Mouse (Mus musculus): ENCODE measurements around the gene Avpr2. TPM values are rescaled to one million over a fixed set of nuclear protein-coding genes. Genes with fewer than 3 reads are reported as not detected.

The Avpr2 gene
- total RNA-seq (2021), result not detected
- long read RNA-seq, experiment 1, result 0 reads
- long read RNA-seq, experiment 2, result 0 reads

DNA sequence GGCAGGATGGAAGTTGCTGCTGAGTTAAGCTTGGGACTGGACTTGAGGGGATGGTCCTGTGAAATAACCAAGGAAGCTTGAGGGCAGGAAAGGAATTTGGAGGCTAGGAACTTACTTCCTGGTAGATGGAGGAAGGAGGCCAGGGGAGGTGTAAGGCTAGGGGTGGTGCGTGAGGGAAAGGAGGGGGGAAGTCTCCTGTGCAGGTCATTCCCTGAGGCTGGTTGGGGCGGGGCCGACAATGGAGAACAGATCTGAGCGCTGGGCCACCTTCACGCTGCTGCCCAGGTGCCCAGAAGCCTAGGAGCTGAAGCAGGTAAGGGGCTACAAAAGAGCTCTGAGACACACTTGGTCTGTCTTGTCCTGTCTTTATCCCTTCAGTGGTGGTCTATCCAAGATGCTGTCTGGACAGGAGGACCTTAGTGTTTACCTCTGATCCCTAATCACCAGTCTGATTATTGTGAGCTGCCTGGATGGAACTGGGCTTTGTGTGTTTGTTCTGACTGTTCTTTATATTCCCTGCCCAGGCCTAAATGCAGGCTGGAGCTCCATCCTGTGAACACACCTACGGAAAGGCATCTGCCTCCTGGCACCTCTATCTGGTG, at the start of gene Avpr2:
Avpr2 (plus strand) TSS at position 552 of the 602 bp plus-strand sequence.
- DNase-seq (ENCODE audit: low spot score in 2 of 2), result no peak

DNA sequence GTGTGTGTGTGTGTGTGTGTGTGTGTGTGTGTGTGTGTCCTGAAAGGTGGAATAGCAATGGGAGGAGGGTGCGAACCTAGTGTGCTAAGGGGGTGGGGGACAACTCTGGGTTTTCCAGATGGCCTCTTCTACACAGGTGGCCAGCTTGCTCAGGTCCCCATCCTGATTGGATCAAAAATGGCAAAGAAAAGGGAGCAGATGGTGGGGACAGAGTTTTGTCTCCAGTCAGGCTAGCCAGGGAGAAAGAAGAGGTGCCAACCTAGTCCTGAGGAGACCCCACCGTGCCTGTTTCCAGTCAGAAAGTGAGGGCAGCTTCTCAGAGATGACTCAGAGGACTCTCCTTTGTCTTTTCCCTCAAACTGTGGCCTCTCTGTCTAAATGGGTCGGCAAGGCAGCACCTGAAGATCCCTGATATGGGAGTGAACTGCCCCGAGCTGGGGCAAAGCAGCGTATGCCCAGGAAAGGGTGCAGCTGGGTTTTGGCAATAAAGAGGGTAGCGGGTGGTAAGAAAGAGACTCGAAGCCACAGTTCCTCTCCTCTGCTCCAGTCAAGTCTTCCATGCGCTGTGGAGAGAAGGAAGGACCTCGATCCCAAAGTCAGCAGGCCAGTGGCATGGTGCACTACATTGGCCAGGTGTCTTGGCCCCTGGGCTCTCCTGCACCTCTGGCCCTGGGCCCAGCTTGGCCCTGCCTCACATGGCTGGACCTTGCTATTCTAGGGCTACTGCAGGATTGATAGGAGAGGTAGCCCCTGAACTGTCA, 37.4 kb upstream of the Avpr2 start:
- DNase-seq (ENCODE audit: low spot score in 2 of 2), result no peak

DNA sequence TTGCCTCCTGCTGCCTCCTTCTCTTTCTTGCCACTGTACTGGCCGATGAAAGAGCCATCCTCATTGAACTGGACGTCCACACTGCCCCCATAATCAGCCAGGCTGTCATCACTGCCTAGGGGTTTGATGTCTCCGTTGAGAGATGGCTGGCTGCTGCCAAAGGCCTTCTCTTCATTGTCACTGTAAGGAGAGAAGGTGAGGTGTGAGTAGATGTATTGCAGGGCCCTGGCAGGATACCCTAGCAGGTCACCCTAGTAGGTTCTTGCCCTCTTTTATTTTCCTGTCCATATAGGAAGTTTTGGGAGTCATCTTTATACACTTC, 36.9 kb upstream of the Avpr2 start:
- DNase-seq (ENCODE audit: low spot score in 2 of 2), result no peak

DNA sequence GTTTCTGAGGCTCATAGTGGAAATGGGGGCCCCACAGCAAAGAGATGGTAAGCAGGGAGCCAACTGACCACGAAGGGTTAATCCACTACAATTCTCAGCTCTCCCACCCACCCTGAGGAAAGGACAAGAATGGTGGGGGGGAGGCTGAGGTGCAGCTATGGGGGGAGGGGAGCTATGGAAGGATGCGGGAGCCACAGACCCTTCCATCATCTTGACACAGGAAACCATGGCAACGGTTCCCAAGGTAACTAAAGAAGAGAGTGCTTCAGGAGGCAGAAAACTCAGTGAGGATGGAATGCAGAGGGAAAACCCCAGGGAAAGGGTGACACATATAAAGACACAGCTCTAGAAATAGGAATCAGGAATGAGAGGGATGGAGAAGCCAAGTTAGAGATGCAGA, 27.2 kb upstream of the Avpr2 start:
- no peak for DNase-seq (ENCODE audit: low spot score in 2 of 2)

DNA sequence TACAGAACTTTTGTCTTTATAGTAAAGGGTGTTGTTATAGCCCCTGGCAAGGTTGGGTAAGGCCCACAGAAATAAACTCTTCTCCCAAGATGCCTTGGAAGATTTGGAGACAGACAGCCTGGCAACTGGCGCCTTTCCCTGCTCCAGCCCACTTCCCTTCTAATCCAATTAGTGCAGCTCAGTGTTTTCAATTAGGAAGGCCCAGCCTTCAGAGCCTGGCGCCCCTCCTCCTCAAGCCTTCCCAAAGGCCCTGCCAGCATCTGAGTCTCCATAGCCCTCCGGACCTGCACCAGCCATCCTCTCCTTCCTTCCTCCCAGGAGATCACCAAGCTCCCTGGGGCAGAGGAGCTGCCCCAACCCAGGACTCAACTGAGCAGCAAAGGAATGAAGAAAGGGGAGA, 24.6 kb upstream of the Avpr2 start:
- DNase-seq (ENCODE audit: low spot score in 2 of 2), result no peak

DNA sequence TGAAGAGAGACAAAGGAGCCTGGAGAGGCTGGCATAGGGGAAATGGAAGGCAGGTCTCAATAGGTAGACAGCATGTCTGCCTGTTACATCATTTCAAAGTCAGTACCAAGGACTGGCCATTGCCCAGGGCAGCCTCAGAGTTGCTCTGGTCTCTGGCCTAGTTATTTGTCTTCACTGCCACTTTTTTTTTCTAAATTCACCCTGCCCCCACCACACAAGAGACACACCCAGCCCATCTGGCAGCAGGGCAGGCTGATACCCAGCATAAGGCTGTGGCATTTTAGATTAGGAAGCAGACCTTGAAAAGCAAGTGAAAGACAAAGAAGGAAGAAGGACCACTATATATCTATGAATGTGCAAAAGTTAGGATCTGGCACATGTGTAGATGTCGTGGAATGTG, 24.1 kb upstream of the Avpr2 start:
- no peak for DNase-seq (ENCODE audit: low spot score in 2 of 2)

DNA sequence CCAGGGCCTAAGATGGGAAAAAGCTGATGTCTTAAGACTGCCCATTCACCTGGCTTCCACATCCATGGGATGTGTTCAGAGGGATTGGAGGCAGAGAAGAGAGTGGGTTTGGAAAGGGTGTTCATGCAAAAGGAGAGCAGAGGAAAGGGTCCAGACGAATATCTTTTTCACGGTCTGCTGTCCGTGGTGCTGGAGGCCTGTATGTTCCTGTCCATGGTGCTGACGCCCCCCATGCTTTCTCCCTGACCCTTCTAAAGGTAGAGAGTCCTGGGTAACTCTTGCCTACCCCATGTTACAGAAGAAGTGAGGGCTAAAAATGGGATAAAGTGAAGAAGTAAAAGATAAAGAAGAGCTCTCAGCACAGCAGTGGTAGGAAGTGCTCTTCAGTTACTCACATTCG, 22.6 kb upstream of the Avpr2 start:
- DNase-seq (ENCODE audit: low spot score in 2 of 2), result no peak

DNA sequence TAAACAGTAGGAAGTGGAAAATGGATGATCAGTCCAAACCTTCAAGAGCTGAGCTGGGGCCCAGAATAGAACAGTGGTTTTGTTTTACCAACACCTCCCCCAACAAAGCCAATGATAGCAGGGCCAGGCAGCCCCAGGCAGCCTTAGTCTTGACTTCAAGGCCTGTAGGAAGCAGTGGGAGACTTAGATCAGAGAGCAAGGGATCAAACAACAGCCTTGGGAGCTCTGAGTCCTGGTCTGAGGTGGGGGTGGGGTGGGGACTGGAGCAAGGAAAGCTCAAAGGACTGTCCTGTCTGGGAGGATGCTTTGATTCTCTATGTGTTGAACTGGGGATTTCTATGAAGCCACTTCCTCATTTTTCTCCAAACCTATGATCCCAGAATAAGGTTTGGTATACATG, 20.4 kb upstream of the Avpr2 start:
- no peak for DNase-seq (ENCODE audit: low spot score in 2 of 2)

DNA sequence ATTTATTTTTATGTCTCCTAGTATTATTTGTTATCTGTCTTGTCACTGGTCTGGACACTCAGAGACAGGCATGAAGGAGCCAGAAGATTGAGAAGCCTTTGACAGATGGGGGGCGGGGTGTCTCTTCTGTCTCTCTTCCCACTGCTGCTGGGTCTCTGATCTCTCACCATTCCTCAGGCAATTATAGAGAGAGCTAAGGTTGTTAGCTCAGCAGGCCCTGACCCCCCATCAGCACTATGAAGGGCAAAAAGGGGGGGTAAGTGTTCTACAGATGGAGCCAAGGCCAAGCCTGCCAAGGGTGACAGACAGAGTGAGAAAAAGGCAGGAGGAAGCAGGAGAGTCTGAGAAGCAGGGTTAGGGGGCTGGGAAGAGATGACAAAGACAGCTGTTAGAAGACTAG, 19.9 kb upstream of the Avpr2 start:
- DNase-seq (ENCODE audit: low spot score in 2 of 2), result no peak

DNA sequence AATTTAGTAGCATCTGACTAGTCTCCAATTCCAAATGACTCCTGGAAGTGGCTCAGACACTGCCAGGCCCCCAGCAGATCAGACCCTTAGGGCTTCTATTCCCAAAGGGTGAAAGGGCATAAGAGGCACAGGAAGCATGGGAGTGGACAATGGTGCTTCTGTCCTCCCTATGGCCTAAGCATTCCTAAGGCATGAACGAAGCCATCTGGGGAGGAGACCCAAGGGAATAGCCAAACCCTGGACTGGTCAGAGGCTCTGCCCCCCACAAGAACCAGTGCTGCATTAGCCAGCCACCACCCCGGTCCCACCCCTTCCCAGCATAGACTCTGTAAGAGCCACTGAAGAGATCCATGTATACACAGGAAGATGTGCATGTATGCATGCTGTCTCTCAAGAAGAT, 16.0 kb upstream of the Avpr2 start:
- DNase-seq (ENCODE audit: low spot score in 2 of 2), result no peak

DNA sequence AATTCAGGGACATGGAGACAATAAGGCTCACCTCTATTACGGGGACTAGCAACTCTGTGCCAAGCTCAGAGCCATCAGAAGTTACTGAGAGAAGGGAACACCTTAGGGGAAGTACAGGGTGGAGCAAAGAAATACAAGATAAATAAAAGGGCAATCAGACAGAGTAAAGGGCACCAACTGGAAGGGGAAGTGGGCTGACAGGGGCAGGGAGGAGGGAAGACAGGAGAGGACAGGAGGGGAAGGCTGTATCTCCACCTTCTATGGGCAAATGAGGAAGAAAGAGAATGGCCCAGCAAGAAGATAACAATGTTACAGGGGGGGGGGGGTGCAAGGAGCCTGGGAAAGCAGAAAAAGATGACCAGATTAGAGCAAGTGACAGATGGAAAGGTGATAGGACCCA, 14.9 kb upstream of the Avpr2 start:
- no peak for DNase-seq (ENCODE audit: low spot score in 2 of 2)

DNA sequence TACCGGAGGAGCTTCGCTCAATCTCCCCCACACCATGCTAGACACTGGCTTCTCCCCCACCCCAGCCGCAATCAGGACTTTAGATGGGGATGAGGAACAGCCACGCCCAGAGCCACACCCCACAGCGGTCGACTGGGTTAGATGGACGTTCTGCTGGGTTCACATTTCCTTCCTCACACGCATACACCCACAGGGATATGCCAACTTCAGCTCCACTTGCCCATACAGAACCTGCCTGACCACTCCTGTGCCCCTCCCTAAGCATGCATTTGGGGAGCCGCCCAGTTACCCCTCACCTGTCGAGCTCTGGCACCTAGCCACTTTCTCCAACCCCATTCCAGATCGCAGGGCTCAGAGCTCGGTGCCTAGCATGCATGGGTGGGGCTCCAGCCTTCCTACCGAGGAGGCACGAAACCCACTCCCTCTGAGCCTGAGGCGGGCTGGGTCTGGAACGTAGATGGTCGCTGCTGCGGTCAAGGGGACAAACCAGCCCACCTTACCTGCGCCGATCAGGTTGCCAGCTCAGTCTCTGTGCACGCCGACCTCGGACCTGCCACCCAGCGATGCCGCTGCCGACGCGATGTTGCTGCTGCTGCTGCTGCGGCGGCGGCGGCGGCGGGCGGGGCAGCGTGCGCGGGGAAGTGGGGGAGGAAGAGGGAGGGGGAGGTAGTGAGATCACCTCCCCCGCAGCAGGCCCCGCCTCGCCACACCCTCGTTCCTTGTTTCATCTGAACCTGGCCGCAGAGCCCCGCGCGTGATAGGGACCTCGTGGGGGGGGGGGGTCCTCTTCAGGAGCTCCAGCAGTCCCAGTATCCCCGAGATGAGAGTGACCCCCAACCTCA, 11.5 kb upstream of the Avpr2 start:
- DNase-seq (ENCODE audit: low spot score in 2 of 2), result peak in 1 of 2 experiments; percentile 23

DNA sequence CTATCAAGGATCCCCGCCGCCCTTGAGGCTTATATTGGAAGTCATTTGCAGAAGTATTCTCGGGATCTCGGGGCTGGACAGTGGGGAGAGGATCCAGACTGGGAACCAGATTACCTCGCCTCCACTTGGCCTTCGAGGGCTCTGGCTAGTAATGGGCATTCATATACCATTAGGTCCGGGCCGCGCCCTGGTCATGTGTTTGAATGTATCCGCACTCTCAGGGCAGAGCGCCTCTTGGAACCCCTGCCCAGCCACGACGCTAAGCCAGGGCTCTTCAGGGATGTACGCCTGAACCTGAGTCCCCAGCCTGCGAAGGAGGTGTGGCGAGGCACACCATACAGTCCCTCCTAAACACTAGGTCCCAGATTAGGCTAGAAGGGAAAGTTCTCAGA, 10.9 kb upstream of the Avpr2 start:
- no peak for DNase-seq (ENCODE audit: low spot score in 2 of 2)

DNA sequence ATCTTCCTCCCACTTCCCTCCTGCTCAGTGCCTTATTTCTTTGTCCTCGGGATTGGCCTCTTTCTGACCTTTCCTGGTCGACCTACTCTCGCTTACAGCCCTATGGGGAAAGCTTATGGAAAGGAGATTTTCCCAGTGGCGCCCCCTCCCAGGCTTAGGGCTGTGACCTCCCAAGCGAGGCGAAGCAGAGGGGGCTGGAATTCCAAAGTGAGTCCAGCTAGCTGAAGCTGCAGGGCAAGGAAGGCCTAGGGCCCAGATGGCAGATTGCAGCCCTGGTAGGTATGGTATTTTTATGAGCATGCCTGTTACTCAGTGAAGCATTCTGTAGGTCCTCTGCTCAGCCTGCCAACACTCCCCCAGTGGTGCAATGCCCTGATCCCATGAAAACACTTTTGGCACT, 10.4 kb upstream of the Avpr2 start:
- DNase-seq (ENCODE audit: low spot score in 2 of 2), result no peak

DNA sequence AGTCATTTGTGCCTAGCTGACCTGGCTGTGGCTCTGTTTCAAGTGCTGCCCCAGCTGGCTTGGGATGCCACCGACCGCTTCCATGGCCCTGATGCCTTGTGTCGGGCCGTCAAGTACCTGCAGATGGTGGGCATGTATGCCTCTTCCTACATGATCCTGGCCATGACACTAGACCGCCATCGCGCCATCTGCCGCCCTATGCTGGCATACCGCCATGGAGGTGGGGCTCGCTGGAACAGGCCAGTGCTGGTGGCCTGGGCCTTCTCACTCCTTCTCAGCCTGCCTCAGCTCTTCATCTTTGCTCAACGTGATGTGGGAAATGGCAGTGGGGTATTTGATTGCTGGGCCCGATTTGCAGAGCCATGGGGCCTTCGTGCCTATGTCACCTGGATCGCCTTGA, 931 bp downstream of the Avpr2 start:
- DNase-seq (ENCODE audit: low spot score in 2 of 2), result no peak

DNA sequence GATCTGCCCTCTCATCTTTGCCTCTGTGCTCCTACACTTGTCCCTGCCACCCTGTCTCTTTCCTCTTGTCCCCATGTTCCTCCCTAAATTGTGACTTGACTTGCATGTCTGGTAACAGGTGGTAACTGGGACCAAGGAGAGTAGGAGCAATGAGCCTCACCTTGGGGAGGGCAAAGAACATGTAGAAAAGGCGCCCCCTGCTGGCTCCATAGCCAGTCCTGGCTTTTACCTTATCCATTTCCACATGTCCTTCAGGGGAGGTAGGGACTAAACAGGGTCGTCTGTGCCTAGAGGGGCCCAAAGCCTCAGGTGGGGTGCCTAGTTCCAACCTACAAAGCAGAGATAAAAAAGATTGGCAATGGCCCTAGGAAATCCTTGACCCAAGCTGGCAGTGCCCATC, 3.8 kb downstream of the Avpr2 start, which contains the start of gene L1cam:
L1cam (minus strand) TSS at position 387 of the 400 bp plus-strand sequence.
- DNase-seq (ENCODE audit: low spot score in 2 of 2), result peak; percentile 36 to 65

DNA sequence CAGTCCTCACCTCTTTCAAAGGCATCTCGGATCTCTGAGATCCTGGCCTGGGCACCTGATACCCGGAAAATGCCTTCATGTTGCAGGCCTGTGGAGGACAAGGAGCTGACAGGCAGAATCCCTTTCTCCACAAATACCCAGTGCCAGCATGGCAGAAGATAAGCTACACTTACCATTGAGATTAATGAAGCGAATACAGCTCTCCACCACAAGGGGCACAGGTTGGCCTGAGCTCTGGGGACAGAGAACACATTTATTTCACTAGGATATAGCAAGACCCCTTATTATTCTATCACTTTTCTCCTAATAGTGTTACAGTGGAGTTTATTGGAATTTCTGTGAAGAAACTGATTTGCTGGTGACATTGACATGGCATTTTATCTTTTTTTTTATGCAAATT, 6.1 kb downstream of the Avpr2 start:
- DNase-seq (ENCODE audit: low spot score in 2 of 2), result no peak

DNA sequence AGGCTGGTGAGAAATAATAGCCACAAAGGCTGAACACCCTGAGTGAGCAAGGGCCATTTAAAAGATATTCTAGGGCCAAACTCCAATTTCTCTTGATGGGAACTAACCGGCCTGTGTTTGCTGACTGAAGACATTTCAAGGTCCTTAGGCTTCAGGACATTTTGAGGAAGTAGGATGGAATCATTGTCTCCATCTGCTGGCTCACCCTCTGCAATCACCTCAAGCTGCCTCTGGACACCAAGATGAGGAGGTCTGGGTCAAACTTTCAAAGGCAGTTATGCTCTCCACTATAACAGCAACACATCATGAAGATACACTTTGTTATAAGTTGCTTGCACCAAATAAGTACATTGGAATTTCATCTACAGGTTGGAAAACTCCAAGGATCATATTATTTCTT, 18.1 kb downstream of the Avpr2 start:
- no peak for DNase-seq (ENCODE audit: low spot score in 2 of 2)

DNA sequence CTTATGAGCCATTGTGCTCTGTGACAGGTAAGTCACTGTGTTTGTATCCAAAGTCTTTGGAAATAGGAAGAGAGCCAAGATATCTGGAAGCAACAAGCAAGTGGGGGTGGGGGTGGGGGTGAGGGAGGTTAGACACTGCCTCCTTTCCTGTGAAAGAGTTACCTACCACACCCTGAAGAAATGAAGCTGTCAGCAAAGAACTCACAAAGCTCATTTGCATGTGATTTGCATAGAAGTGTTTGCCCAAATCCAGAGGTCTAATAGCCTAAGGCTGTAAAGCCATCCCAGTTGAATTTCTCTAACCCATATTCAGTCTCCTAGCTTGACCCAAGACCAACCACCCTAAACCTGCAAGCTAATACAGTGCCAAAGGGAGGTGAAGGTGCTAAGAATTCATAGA, 18.5 kb downstream of the Avpr2 start:
- DNase-seq (ENCODE audit: low spot score in 2 of 2), result no peak

DNA sequence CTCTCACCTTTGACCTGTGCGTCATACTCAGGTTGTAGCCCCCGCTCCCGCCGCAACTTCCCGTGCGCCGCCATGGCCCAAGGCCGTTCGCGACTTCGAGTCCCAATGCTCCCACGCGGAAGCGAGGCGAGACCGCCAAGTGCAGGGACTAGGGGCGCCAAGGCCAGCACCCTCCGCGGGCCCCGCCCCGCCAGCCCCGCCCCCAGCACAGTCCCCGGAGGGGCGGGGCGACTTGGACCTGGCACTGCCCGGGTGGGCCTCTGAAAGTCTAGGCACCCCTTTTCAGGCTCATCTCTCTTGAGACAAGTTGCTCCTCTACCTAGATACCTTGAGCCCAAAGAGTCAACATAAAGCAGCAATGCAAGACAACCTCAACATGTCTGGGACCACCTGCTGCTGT, 19.3 kb downstream of the Avpr2 start:
- DNase-seq (ENCODE audit: low spot score in 2 of 2), result no peak

DNA sequence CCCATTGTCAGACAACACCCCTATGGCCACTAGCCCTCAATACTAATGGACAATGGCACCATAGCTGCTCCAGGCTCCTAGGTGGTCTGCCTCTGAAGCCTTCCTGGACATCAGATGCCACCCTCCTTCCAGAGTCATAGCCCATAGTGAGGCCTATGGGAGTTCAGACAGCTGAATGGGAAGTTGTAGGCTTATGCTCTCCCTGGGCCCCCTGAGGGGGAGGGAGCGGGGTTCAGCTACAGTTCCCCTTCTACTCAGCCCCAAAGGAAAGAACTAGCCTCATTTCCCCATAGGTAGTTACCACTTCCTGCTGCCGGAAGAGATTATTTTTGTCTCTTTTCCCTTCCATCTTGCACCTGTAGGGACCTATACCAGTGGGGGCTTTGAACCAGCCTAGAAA, 19.7 kb downstream of the Avpr2 start:
- DNase-seq (ENCODE audit: low spot score in 2 of 2), result no peak

Measured in left cerebral cortex, adult 18-20 months (tissue).